24 mouse cellular contexts compared by ENCODE assay signal in genomic region chr11:100796585-100796984, GRCm38 (mm10). TPM values are rescaled to one million over a fixed set of nuclear protein-coding genes. Genes with fewer than 3 reads are reported as not detected.
DNase-seq lines count a peak whose midpoint lies in the region.
"Had no signal": no experiment of that assay in that cellular context is flagged by ENCODE, and none has a peak within 500 bp of the region (broad histone marks: within the 10 kb centered on the region; RNA-seq: fewer than 3 reads in every experiment).

No protein-coding gene starts in this region.

- no peak overlapping the region for H3K4me3 ChIP-seq in heart, embryonic 10.5 days
- H3K4me3 ChIP-seq: embryonic facial prominence, embryonic 13.5 days; embryonic facial prominence, embryonic 15.5 days; erythroblast, embryonic 14.5 days; forebrain, embryonic 10.5 days; forebrain, embryonic 12.5 days had no signal

- 0 out of 2 replicates have a peak, but pooled peaks cover 7% of the 10 kb centered on the region for H3K4me1 ChIP-seq in heart, embryonic 10.5 days
- H3K4me1 ChIP-seq: embryonic facial prominence, embryonic 15.5 days; forebrain, embryonic 10.5 days; forebrain, embryonic 12.5 days had no signal

- no peak overlapping the region for H3K27ac ChIP-seq in heart, embryonic 10.5 days
- H3K27ac ChIP-seq: embryonic facial prominence, embryonic 13.5 days; embryonic facial prominence, embryonic 15.5 days; forebrain, embryonic 10.5 days; forebrain, embryonic 12.5 days had no signal

- H3K9me3 ChIP-seq in heart, embryonic 10.5 days, result no peaks in the 10 kb centered on the region
- H3K9me3 ChIP-seq: embryonic facial prominence, embryonic 13.5 days; embryonic facial prominence, embryonic 15.5 days; forebrain, embryonic 10.5 days; forebrain, embryonic 12.5 days; G1E had no signal

- 66% methylated on average over 8 of the region's 8 CpGs for WGBS in heart, embryonic 10.5 days

- H3K36me3 ChIP-seq in heart, embryonic 10.5 days, result peaks cover 71% of the 10 kb centered on the region

- H3K27me3 ChIP-seq in heart, embryonic 10.5 days (ENCODE audit: insufficient read depth, poor library complexity, severe bottlenecking), result no peaks in the 10 kb centered on the region
- H3K27me3 ChIP-seq: embryonic facial prominence, embryonic 13.5 days; embryonic facial prominence, embryonic 15.5 days; forebrain, embryonic 12.5 days; Patski had no signal

- peak; percentile 73 for DNase-seq in ES-CJ7 (ENCODE audit: low read depth, low spot score)
- peak; percentile 47 for DNase-seq in R1 (ENCODE audit: low read depth, low spot score)
- no peak for DNase-seq in right cerebral cortex, postnatal 14 days
- DNase-seq in heart, embryonic 10.5 days (ENCODE audit: low spot score), result no peak
- no peak for DNase-seq in heart, adult 8-10 months (ENCODE audit: low spot score)
- DNase-seq: adrenal gland, adult 8-10 months; adrenal gland, postnatal 14 days; adrenal gland, postnatal 36 days; cerebellum, adult 11-12 months; cerebellum, adult 2 months; cerebellum, adult 9-10 months; cerebellum, postnatal 10 days; cerebellum, postnatal 25 days had no signal

RNA-seq across cellular contexts. Expression of gene Ghdc, which starts 25.8 kb away (rescaled TPM):
- polyA plus RNA-seq in heart, embryonic 10.5 days (2016; fragmentation: Nextera tagmentation; extraction: Ambion mirVana), result 4.8 and 6.3 TPM in 2 replicates
- 10 to 100 TPM in 2 of 4 experiments, 1 to 10 TPM in 2; 9.1 to 14.1 (median 10.0) TPM for total RNA-seq in heart, adult 8-10 months (2022)

RNA-seq across cellular contexts. Expression of gene Hcrt, which starts 33.9 kb away (rescaled TPM):
- polyA plus RNA-seq in heart, embryonic 10.5 days (2016; fragmentation: Nextera tagmentation; extraction: Ambion mirVana), result not detected in 2 replicates
- total RNA-seq in heart, adult 8-10 months (2022), result not detected
- total RNA-seq: adrenal gland, adult 18-20 months; adrenal gland, adult 8-10 months; adrenal gland, postnatal 14 days; adrenal gland, postnatal 36 days; G1E had no signal
- polyA plus RNA-seq: activated CD4-positive, CD25-positive, alpha-beta regulatory T cell, adult 4 months; C2C12; cerebellum, adult 2 months; embryonic facial prominence, embryonic 11.5 days; embryonic facial prominence, embryonic 13.5 days; embryonic facial prominence, embryonic 15.5 days; erythroblast, embryonic 14.5 days; forebrain, embryonic 10.5 days; G1E; Patski had no signal

RNA-seq across cellular contexts. Expression of gene Kcnh4, which starts 36.8 kb away (rescaled TPM):
- not detected in 2 replicates for polyA plus RNA-seq in heart, embryonic 10.5 days (2016; fragmentation: Nextera tagmentation; extraction: Ambion mirVana)
- not detected for total RNA-seq in heart, adult 8-10 months (2022)
- total RNA-seq: G1E had no signal
- polyA plus RNA-seq: C2C12; erythroblast, embryonic 14.5 days; G1E had no signal

RNA-seq across cellular contexts. Expression of gene Stat5b, which starts 53.9 kb away (rescaled TPM):
- 25.7 and 30.1 TPM in 2 replicates for polyA plus RNA-seq in heart, embryonic 10.5 days (2016; fragmentation: Nextera tagmentation; extraction: Ambion mirVana)
- 10 to 100 TPM; 57.2 to 64.8 (median 62.7) TPM for total RNA-seq in heart, adult 8-10 months (2022)

RNA-seq across cellular contexts. Expression of gene Rab5c, which starts 58.6 kb away (rescaled TPM):
- 13.7 and 13.9 TPM in 2 replicates for polyA plus RNA-seq in heart, embryonic 10.5 days (2016; fragmentation: Nextera tagmentation; extraction: Ambion mirVana)
- total RNA-seq in heart, adult 8-10 months (2022), result 10 to 100 TPM; 47.1 to 62.6 (median 51.0) TPM

Comparison
In these comparisons a context has a peak if more than half of its experiments do, and no peak if none do; other contexts are left out.
1. DNase-seq: peak in ES-CJ7 (single experiment) and R1 (single experiment); none in right cerebral cortex, postnatal 14 days (single experiment), heart, embryonic 10.5 days (single experiment) and heart, adult 8-10 months (single experiment).